Comparison of ENCODE assay signal across 8 mouse cellular contexts in genomic region chr7:122670873-122671641, GRCm38 (mm10). TPM values are rescaled to one million over a fixed set of nuclear protein-coding genes. Genes with fewer than 3 reads are reported as not detected.
DNase-seq lines count a peak whose midpoint lies in the region; ATAC-seq and TF ChIP-seq lines count a peak whose summit lies in the region.

No protein-coding gene starts in this region.

- no peak overlapping the region for H3K9ac ChIP-seq in ES-E14 (ENCODE audit: insufficient read depth, low read depth, low read length, poor library complexity, severe bottlenecking)
- no peak overlapping the region for H3K9ac ChIP-seq in lung, embryonic 14.5 days

- WGBS in lung, embryonic 14.5 days: 8% methylated on average over 45 of the region's 45 CpGs

- H3K9me3 ChIP-seq in ES-E14 (ENCODE audit: control insufficient read depth, insufficient read depth, low read depth, low read length): no peaks in the 10 kb centered on the region
- no peaks in the 10 kb centered on the region for H3K9me3 ChIP-seq in lung, embryonic 14.5 days (ENCODE audit: low read depth, low read length)

- H3K36me3 ChIP-seq in ES-E14 (ENCODE audit: control insufficient read depth, insufficient read depth, low read length, poor library complexity, severe bottlenecking): no peaks in the 10 kb centered on the region
- no peaks in the 10 kb centered on the region for H3K36me3 ChIP-seq in lung, embryonic 14.5 days (ENCODE audit: insufficient read depth)

- TF ChIP-seq CTCF in layer of hippocampus, adult 2 months (conservative IDR thresholded peaks at IDR 0.05): 0 out of 2 replicates have a peak, but pooled peaks have one; percentile 6
- TF ChIP-seq CTCF in lung, embryonic 14.5 days (IDR thresholded peaks at IDR 0.05; ENCODE audit: low read depth): no peak

- H3K27ac ChIP-seq in ES-E14 (ENCODE audit: insufficient read depth, low read depth, low read length, poor library complexity, severe bottlenecking): no peak overlapping the region
- peak overlapping the region; percentile 92 for H3K27ac ChIP-seq in layer of hippocampus, adult 2 months
- H3K27ac ChIP-seq in lung, embryonic 14.5 days (ENCODE audit: low read depth): no peak overlapping the region

- in situ Hi-C loops in ES-E14 (cut with MboI; ENCODE audit: low sequenced_read_pairs in 2 of 2, unreplicated experiment in 2 of 2): no loop called here

- DNase-seq in ES-E14 (ENCODE audit: low read depth, low spot score): peak; percentile 94
- peak; percentile 12 for DNase-seq in cerebellum, adult 8-10 months
- peak; percentile 49 to 84 for DNase-seq in frontal cortex, adult 2 months (ENCODE audit: extremely low spot score in 1 of 2, low spot score in 1 of 2)
- peak; percentile 71 to 73 for DNase-seq in layer of hippocampus, adult 2 months (ENCODE audit: low spot score in 2 of 2)
- peak; percentile 100 for DNase-seq in lung, embryonic 14.5 days
- DNase-seq in ovary, adult 18-20 months (ENCODE audit: low spot score): peak; percentile 77
- peak; percentile 85 for DNase-seq in thymus, postnatal 0 days (ENCODE audit: low spot score)

- peak overlapping the region; percentile 56 to 61 for H3K4me3 ChIP-seq in ES-E14 (ENCODE audit: insufficient read depth in 1 of 2, low read depth in 1 of 2, low read length in 2 of 2, poor library complexity in 1 of 2, severe bottlenecking in 1 of 2)
- H3K4me3 ChIP-seq in layer of hippocampus, adult 2 months: peak overlapping the region; percentile 67
- no peak overlapping the region for H3K4me3 ChIP-seq in lung, embryonic 14.5 days (ENCODE audit: low read depth, low read length)

- ATAC-seq in hematopoietic stem cell, adult 5-6 weeks (replicated peaks in 1 of 2; ENCODE audit: insufficient read depth in 1 of 2, low FRiP score in 2 of 2, low TSS enrichment in 1 of 2, low read depth in 1 of 2, poor library complexity in 2 of 2, severe bottlenecking in 2 of 2): peak; percentile 95 to 99
- peak; percentile 94 for ATAC-seq in lung, embryonic 14.5 days (ENCODE audit: insufficient read depth)

- peak overlapping the region; percentile 49 for H3K4me2 ChIP-seq in lung, embryonic 14.5 days

- H3K27me3 ChIP-seq in lung, embryonic 14.5 days (ENCODE audit: insufficient read depth, low read length): peaks cover 7% of the 10 kb centered on the region

- peaks cover 0 to 2% of the 10 kb centered on the region in 2 experiments; a peak in 1 of 4 replicates for H3K4me1 ChIP-seq in ES-E14 (ENCODE audit: control insufficient read depth in 2 of 2, insufficient read depth in 2 of 2, low read length in 2 of 2, poor library complexity in 1 of 2)
- no peaks in the 10 kb centered on the region for H3K4me1 ChIP-seq in lung, embryonic 14.5 days (ENCODE audit: insufficient read depth)

TF ChIP-seq in ES-E14, 5 proteins besides CTCF, POLR2A, EP300 and RAD21:
- TF ChIP-seq ZC3H11A (IDR thresholded peaks at IDR 0.05; ENCODE audit: borderline replicate concordance, low read depth, low read length): no peak
- TF ChIP-seq MAFK (IDR thresholded peaks at IDR 0.05; ENCODE audit: insufficient read depth, low read depth, low read length): no peak
- TF ChIP-seq CHD2 (IDR thresholded peaks at IDR 0.05; ENCODE audit: low read depth, low read length): no peak
- no peak for TF ChIP-seq HCFC1 (IDR thresholded peaks at IDR 0.05; ENCODE audit: borderline replicate concordance, insufficient read depth, low read length)
- TF ChIP-seq ZNF384 (IDR thresholded peaks at IDR 0.05; ENCODE audit: low read depth, low read length): no peak
TF ChIP-seq in ES-E14: peak in this region for 0.

RNA-seq across cellular contexts. Expression of gene Cacng3, which starts 0.8 kb away (rescaled TPM):
- not detected in 2 replicates for total RNA-seq in ES-E14 (2012; rRNA removed)
- 63.1 and 78.9 TPM in 2 replicates for polyA plus RNA-seq in frontal cortex, adult 2 months (2012; rRNA removed)
- not detected in 2 replicates for total RNA-seq in hematopoietic stem cell, adult 5-6 weeks (2017)
- total RNA-seq in layer of hippocampus, adult 2 months (2021): 10 to 100 TPM; 60.3 to 60.7 TPM
- polyA plus RNA-seq in lung, embryonic 14.5 days (2014; fragmentation: Nextera tagmentation; extraction: Ambion mirVana): 0.08 and 0.41 TPM in 2 replicates
- polyA plus RNA-seq in thymus, postnatal 0 days (2015; fragmentation: Nextera tagmentation; extraction: Ambion mirVana): not detected in 2 replicates

Comparison
In these comparisons a context has a peak if more than half of its experiments do, and no peak if none do; other contexts are left out.
1. DNase-seq: peak in every context shown above with its lines; median percentile 100 in lung, embryonic 14.5 days; 94 in ES-E14; 85 in thymus, postnatal 0 days; 77 in ovary, adult 18-20 months; 72 in layer of hippocampus, adult 2 months; 66 in frontal cortex, adult 2 months; 12 in cerebellum, adult 8-10 months.
2. RNA of gene Cacng3, which starts 0.8 kb away (total RNA-seq): 60.3 to 60.7 TPM in layer of hippocampus, adult 2 months; not detected in ES-E14 and not detected in hematopoietic stem cell, adult 5-6 weeks; every median in the first group is over 10 times any median in the second.